Mouse (Mus musculus): Measurements from ENCODE around the gene Fbxl8.
"Not testable (repeated sequence)": the region's sequence is repeated elsewhere in the genome, so short reads cannot be mapped to it uniquely, and the experiment has no call there.

Gene Fbxl8

GRCm38 (mm10) chr8:105281821-105282220 is 17.4 kb downstream of the Fbxl8 start:
- DNase-seq (ENCODE audit: low spot score in 2 of 2), result no peak

- DNase-seq (ENCODE audit: low spot score in 2 of 2), result no peak
These were observed 17.8 kb downstream of the Fbxl8 start for GRCm38 (mm10) chr8:105282239-105282638.

GRCm38 (mm10) chr8:105283074-105283473 is 18.6 kb downstream of the Fbxl8 start:
- DNase-seq (ENCODE audit: low spot score in 2 of 2), result peak in 1 of 2 experiments; percentile 36

- peak in 1 of 2 experiments; percentile 33 for DNase-seq (ENCODE audit: low spot score in 2 of 2)
These were observed 21.1 kb downstream of the Fbxl8 start for GRCm38 (mm10) chr8:105285514-105285913.

- DNase-seq (ENCODE audit: low spot score in 2 of 2), result no peak
These were observed 22.5 kb downstream of the Fbxl8 start for GRCm38 (mm10) chr8:105286907-105287306.

GRCm38 (mm10) chr8:105288231-105288630 is 23.8 kb downstream of the Fbxl8 start:
- DNase-seq (ENCODE audit: low spot score in 2 of 2), result peak in 1 of 2 experiments; percentile 33

GRCm38 (mm10) chr8:105288958-105289732 is 24.7 kb downstream of the Fbxl8 start:
- peak; percentile 97 for DNase-seq (ENCODE audit: low spot score in 2 of 2)

GRCm38 (mm10) chr8:105289805-105290460 is 25.5 kb downstream of the Fbxl8 start, which contains the start of gene 4931428F04Rik:
TSS of gene 4931428F04Rik (minus strand) at chr8:105289864.
- DNase-seq (ENCODE audit: low spot score in 2 of 2), result peak; percentile 72 to 74

GRCm38 (mm10) chr8:105290554-105291314 is 26.3 kb downstream of the Fbxl8 start:
- DNase-seq (ENCODE audit: low spot score in 2 of 2), result peak; percentile 82 to 88

GRCm38 (mm10) chr8:105291364-105291763 is 26.9 kb downstream of the Fbxl8 start:
- DNase-seq (ENCODE audit: low spot score in 2 of 2), result peak in 1 of 2 experiments; percentile 34

GRCm38 (mm10) chr8:105291802-105292201 is 27.4 kb downstream of the Fbxl8 start:
- DNase-seq (ENCODE audit: low spot score in 2 of 2), result not testable (repeated sequence)

GRCm38 (mm10) chr8:105292471-105292870 is 28.0 kb downstream of the Fbxl8 start:
- peak in 1 of 2 experiments; percentile 27 for DNase-seq (ENCODE audit: low spot score in 2 of 2)

- DNase-seq (ENCODE audit: low spot score in 2 of 2), result no peak
These were observed 29.0 kb downstream of the Fbxl8 start for GRCm38 (mm10) chr8:105293405-105293804.

- DNase-seq (ENCODE audit: low spot score in 2 of 2), result peak in 1 of 2 experiments; percentile 26
These were observed 30.3 kb downstream of the Fbxl8 start for GRCm38 (mm10) chr8:105294776-105295175.

- peak in 1 of 2 experiments; percentile 31 for DNase-seq (ENCODE audit: low spot score in 2 of 2)
These were observed 30.8 kb downstream of the Fbxl8 start for GRCm38 (mm10) chr8:105295256-105295655.

GRCm38 (mm10) chr8:105295895-105296573 is 31.6 kb downstream of the Fbxl8 start, which contains the start of gene Exoc3l:
TSS of gene Exoc3l (minus strand) at chr8:105296101.
- DNase-seq (ENCODE audit: low spot score in 2 of 2), result no peak

GRCm38 (mm10) chr8:105297511-105298192 is 33.2 kb downstream of the Fbxl8 start, which contains the start of gene E2f4:
TSS of gene E2f4 (plus strand) at chr8:105297663.
- DNase-seq (ENCODE audit: low spot score in 2 of 2), result peak; percentile 96

GRCm38 (mm10) chr8:105298351-105299252 is 34.2 kb downstream of the Fbxl8 start:
- DNase-seq (ENCODE audit: low spot score in 2 of 2), result no peak

GRCm38 (mm10) chr8:105299962-105300361 is 35.5 kb downstream of the Fbxl8 start:
- DNase-seq (ENCODE audit: low spot score in 2 of 2), result no peak

- DNase-seq (ENCODE audit: low spot score in 2 of 2), result no peak
These were observed 38.9 kb downstream of the Fbxl8 start for GRCm38 (mm10) chr8:105303396-105303795.

All from right cerebral cortex, postnatal 10 days (tissue).